Mouse (Mus musculus) ES-Bruce4 (cell line): ENCODE results near the gene Ppt2.

Source experiments
- EP300 ChIP-seq: IDR thresholded peaks from 2 replicates; pipeline ENCODE4 v1.6.1; 2011; ENCODE audit warnings: low read depth, low read length; ENCODE audit not compliant: insufficient read depth
- POLR2A ChIP-seq: IDR thresholded peaks from one replicate; pipeline ENCODE4 v1.8.1; 2011; ENCODE audit warnings: low read length; ENCODE audit not compliant: insufficient read depth

DNA sequence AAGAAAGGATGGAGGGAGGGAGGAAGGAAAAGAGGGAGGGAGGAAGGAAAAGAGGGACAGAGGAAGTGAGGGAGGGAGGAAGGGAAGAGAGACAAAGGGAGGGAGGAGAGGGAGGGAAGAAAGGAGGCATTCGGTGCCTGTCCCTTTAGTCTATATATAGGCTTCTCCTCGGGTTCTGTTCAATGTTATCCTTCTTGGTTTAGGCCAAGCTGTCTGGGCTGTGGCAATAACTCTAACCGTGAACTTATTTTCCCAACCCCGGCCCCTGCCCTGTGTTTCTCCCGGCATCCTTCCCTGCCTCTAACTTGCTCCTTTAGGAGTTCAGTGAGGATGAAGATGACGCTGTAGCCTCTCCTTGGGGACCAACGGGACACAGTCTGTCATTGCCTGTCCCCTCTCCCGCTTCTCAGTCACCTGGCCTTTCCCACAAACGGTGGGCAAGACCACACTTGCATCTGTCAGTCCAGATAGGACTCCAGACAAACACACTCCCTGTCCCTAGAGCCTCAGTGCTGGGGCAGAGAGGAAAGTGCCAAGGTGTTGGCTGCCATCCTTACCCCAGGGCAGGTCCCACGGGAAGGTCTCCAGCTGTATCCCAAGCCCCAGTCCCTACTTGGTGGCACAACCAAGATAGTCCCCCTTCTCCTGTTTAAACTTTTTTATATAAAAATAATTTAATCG is 46.4 kb upstream of the Ppt2 start:
- no peak for TF ChIP-seq POLR2A
- no peak for TF ChIP-seq EP300
